Mouse (Mus musculus) heart, embryonic 10.5 days (tissue): ENCODE data around the gene Fli1. TPM values are rescaled to one million over a fixed set of nuclear protein-coding genes. Genes with fewer than 3 reads are reported as not detected.

Source experiments
- DNase-seq: peaks from one replicate; pipeline ENCODE4 v3.0.0-alpha.2; 2017; ENCODE audit warnings: low spot score
- H3K27ac ChIP-seq: fragments of 300-500 bp; sonication (generic); 2 replicates; pipeline ENCODE4 v1.5.1; 2016; ENCODE audit warnings: mild to moderate bottlenecking
- H3K27me3 ChIP-seq: fragments of 300-500 bp; sonication (generic); 2 replicates; pipeline ENCODE4 v1.6.1; 2016; ENCODE audit warnings: mild to moderate bottlenecking; ENCODE audit not compliant: poor library complexity, insufficient read depth, severe bottlenecking
- H3K36me3 ChIP-seq: fragments of 300-500 bp; sonication (generic); 2 replicates; pipeline ENCODE4 v1.6.1; 2016; ENCODE audit warnings: mild to moderate bottlenecking, moderate library complexity
- H3K4me1 ChIP-seq: fragments of 300-500 bp; sonication (generic); 2 replicates; pipeline ENCODE4 v1.6.1; 2016; ENCODE audit warnings: mild to moderate bottlenecking
- H3K4me3 ChIP-seq: fragments of 300-500 bp; sonication (generic); 2 replicates; pipeline ENCODE4 v1.5.1; 2016; ENCODE audit warnings: mild to moderate bottlenecking, moderate library complexity
- H3K9me3 ChIP-seq: fragments of 300-500 bp; sonication (generic); 2 replicates; pipeline ENCODE4 v1.6.1; 2016; ENCODE audit warnings: mild to moderate bottlenecking, moderate library complexity
- WGBS: fragments of 180-500 bp; shearing (Covaris S2); methylation state at CpG from one replicate; pipeline ENCODE4 v1.1.7; 2016; 5-methylcytosine and 5-hydroxymethylcytosine counted together
- polyA plus RNA-seq: library from polyadenylated mRNA; unstranded; fragments of >200 nt; fragmentation: Nextera tagmentation; extraction: Ambion mirVana; gene quantifications from 2 replicates; pipeline ENCODE4 v1.2.1, GENCODE M21; 2016

The Fli1 gene
- polyA plus RNA-seq, 1 experiment from 2014 or later, result 20.8 TPM

DNA sequence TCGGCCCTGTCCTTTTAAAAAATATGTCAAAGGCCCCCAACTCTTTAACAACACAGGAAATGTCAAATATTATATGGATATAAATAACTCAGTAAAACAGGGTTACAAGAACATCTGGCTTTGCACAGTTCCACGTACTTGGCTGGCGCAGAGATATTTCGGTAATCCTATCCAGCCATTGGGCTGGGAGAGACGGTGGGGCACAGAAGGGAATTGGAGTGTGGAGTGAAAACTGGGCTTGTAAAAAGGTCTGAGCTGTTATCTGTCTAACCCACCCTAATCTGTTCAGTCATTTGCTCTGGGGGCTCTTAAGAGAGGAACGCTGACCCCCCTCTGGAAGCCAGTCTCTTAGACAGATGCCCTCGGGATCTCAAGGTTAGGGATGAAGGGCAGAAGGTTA lies 24.9 kb upstream of the Fli1 start:
- no peak overlapping the region for H3K27ac ChIP-seq
- WGBS, result 40% methylated on average over 7 of the region's 7 CpGs
- H3K9me3 ChIP-seq, result no peaks in the 10 kb centered on the region
- no peaks in the 10 kb centered on the region; the same call in 1 of the 2 replicates for H3K27me3 ChIP-seq
- no peak overlapping the region for H3K4me3 ChIP-seq
- peaks cover 30% of the 10 kb centered on the region for H3K4me1 ChIP-seq
- H3K36me3 ChIP-seq, result no peaks in the 10 kb centered on the region
- DNase-seq, result no peak

DNA sequence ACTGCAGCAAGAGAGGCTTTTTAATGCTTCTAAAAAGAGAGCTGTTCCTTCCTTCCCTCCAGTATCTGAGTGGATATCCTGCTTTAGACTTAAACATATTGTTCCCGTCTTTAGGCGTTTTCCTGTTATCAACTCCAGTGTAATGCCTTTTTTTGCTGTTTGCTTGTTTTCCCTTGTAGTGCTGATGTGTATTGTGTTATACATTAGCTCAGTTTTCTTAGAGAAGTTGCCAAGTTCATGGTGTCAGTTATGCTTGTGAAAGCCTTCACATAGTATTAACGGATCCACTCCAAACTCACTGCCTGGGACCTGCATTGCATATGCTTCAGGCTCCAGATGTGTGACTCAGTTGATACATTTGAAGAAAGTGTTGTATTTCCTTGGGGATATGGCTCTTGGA lies 22.6 kb upstream of the Fli1 start:
- Histone ChIP-seq H3K27me3 (no peaks in the 10 kb centered on the region; the same call in 1 of the 2 replicates), H3K4me3 (no peak overlapping the region), H3K4me1 (peaks cover 28% of the 10 kb centered on the region), H3K9me3 (no peaks in the 10 kb centered on the region), H3K36me3 (no peaks in the 10 kb centered on the region), H3K27ac (no peak overlapping the region)
- no peak for DNase-seq
- 55% methylated on average over 3 of the region's 3 CpGs for WGBS

DNA sequence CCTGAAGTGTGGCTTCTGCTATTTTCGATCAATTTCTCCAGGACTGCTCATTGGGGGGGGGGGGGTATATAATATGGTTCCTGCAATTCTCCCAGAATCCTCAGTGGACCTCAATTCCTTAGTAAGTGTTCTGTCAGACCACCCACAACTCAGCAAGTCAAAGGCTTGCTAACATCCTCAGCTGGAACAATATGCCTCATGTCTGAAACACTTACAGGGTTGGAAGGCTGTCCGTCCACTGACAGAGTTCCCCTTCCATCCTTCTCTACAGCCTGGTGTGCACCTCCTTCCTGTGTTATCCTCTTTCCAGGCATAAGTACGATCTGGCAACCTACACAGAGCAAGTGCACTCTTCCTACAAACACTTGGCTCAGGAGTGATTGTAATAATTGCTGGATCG lies 20.2 kb upstream of the Fli1 start:
- WGBS, result 70% methylated on average over 4 of the region's 4 CpGs
- no peak overlapping the region for H3K4me3 ChIP-seq
- peaks cover 25% of the 10 kb centered on the region for H3K4me1 ChIP-seq
- H3K27me3 ChIP-seq, result no peaks in the 10 kb centered on the region; the same call in 1 of the 2 replicates
- DNase-seq, result no peak
- H3K9me3 ChIP-seq, result no peaks in the 10 kb centered on the region
- H3K27ac ChIP-seq, result no peak overlapping the region
- H3K36me3 ChIP-seq, result no peaks in the 10 kb centered on the region

DNA sequence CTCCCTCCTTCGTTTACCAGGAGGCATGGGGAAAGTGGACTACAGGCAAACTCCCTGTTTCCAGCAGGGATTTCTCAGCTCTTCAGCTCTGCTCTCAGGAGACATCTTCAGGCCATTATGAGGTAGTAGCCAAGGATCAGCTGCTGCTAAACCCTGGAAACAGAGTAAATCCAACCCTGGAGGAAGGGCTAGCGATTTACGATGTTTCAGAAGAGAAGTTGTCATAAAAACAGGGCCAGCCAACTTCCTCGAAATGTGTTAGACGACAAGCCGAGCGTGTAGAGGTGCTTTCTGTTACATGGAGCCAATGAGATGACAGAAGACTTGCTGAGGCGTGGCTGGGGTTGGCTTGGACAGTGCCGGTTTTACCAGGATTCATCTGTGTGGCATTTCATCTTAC lies 19.7 kb upstream of the Fli1 start:
- WGBS, result 61% methylated on average over 9 of the region's 9 CpGs
- H3K36me3 ChIP-seq, result no peaks in the 10 kb centered on the region
- DNase-seq, result no peak
- H3K4me1 ChIP-seq, result peaks cover 20% of the 10 kb centered on the region
- no peak overlapping the region for H3K27ac ChIP-seq
- no peak overlapping the region for H3K4me3 ChIP-seq
- H3K9me3 ChIP-seq, result no peaks in the 10 kb centered on the region
- H3K27me3 ChIP-seq, result no peaks in the 10 kb centered on the region; the same call in 1 of the 2 replicates

DNA sequence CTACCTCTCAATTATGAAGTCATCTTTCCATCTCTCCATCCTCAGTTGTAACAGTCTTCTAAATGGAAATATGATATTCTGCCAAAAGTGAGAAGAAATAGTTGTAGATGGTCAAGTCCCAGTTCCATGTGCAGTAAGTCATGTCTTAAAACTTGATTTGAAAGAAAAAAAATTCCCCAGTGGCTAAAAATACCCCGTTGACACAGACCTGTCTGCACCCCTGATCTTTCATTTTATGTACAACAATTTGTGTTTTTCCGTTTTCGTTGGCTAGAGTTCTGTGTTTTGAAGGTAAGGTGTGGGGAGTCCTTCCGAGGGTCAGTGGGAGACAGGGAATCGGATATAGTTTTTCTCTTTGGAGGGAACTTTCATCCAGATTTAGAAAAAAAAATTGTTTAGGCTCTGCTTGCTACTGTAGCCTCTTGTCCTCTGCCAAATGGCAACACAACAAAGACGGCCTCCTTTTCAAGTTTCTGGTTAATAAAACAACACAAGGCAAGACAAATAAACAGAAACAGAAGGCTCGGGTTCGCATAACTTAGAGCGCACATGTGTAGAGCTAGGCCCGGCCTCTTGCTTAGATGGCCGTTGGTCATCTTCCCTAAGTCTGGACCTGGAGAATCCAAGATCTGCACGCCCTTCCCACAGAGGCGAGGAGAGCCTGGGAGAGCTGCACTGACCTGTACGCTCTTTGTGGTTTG lies 18.7 kb upstream of the Fli1 start:
- Histone ChIP-seq H3K4me1 (peaks cover 20% of the 10 kb centered on the region), H3K4me3 (no peak overlapping the region), H3K27me3 (no peaks in the 10 kb centered on the region; the same call in 1 of the 2 replicates), H3K27ac (no peak overlapping the region), H3K36me3 (no peaks in the 10 kb centered on the region), H3K9me3 (no peaks in the 10 kb centered on the region)
- no peak for DNase-seq
- 83% methylated on average over 14 of the region's 14 CpGs for WGBS

DNA sequence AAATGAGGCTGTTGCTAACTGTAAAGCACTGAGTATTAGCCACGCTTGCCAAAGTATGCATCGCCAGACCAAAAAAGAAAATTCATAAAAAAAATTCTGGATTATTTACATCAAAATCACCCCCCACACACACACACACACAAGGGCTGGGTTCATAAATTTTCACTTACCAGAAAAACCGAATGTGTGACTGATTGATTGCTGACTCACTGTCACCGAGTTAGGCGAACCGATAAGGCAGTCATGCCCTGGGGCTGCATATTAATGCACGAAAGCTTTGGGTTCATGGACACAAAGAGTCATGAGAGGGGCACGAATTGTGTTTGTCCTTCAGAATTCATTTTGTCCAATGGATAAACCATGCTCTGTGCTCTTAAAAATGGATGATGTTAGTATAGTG lies 17.2 kb upstream of the Fli1 start:
- Histone ChIP-seq H3K27ac (no peak overlapping the region), H3K4me1 (peaks cover 21% of the 10 kb centered on the region), H3K4me3 (no peak overlapping the region), H3K9me3 (no peaks in the 10 kb centered on the region), H3K36me3 (no peaks in the 10 kb centered on the region), H3K27me3 (no peaks in the 10 kb centered on the region; the same call in 1 of the 2 replicates)
- WGBS, result 73% methylated on average over 8 of the region's 8 CpGs
- no peak for DNase-seq

DNA sequence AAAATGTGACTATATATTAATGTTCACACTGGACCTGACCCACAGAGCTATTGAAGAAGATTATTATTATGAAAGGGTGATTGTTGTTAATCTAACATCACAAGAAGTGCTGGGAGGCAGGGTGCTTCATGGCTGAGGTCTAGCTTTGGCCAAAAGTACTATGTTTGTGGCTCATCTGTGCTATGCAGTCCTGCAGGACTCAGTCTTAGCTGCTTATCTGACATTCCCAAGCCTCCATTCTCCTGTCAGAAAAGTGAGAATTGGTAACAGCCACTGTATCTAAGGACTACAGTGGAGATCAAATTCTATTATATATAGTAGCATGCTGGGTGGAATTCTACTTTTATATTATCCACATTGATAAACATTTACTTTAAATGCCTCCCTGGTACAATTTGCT lies 16.8 kb upstream of the Fli1 start:
- Histone ChIP-seq H3K27ac (no peak overlapping the region), H3K27me3 (no peaks in the 10 kb centered on the region; the same call in 1 of the 2 replicates), H3K36me3 (no peaks in the 10 kb centered on the region), H3K4me1 (peaks cover 17% of the 10 kb centered on the region), H3K9me3 (no peaks in the 10 kb centered on the region), H3K4me3 (no peak overlapping the region)
- no peak for DNase-seq

DNA sequence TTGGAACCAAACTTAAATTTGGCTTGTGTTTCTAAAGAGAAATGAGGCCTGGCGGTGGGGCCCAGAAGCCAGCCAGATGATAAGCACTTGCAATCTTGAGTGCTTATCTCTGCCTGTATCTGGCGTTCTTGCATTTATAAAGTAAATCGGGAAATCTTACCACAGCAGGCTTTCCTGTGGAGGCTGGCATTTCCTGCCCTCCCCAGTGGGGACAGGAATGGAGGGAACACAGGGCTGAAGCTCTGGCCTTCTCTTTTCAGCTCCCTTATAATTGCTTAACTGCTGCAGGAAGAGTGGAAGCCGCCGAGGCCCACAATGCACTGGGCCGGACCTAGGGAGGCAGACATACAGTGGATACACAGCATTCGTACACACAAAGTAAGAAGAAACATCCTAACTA lies 13.7 kb upstream of the Fli1 start:
- Histone ChIP-seq H3K27me3 (no peaks in the 10 kb centered on the region), H3K36me3 (no peaks in the 10 kb centered on the region), H3K9me3 (no peaks in the 10 kb centered on the region), H3K27ac (peak overlapping the region; percentile 11; the same call in 1 of the 2 replicates), H3K4me3 (no peak overlapping the region), H3K4me1 (peaks cover 3% of the 10 kb centered on the region; the same call in 1 of the 2 replicates)
- WGBS, result 43% methylated on average over 7 of the region's 7 CpGs
- no peak for DNase-seq

DNA sequence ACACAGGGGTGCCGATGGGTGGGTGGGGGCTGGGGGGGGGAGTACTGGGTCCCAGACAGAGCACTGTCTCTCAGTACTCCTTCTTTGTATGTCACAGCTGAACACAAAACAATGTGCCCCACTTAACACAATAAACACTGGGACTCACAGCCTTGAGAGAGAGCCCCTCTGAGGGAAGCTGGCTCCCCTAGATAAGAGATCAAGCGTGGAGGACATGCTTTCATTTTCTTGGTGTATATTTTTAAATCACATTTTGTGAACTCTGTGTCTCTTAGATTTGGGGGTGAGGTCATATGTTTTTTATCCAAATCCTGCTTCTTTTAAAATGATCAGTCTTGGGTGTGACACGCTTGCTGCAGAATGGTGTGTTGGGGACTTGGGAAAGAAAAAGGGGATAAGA lies 12.6 kb upstream of the Fli1 start:
- Histone ChIP-seq H3K27ac (no peak overlapping the region), H3K27me3 (no peaks in the 10 kb centered on the region), H3K4me3 (no peak overlapping the region), H3K4me1 (peaks cover 10% of the 10 kb centered on the region), H3K9me3 (no peaks in the 10 kb centered on the region), H3K36me3 (no peaks in the 10 kb centered on the region)
- WGBS, result 61% methylated on average over 3 of the region's 3 CpGs
- peak; percentile 56 for DNase-seq

DNA sequence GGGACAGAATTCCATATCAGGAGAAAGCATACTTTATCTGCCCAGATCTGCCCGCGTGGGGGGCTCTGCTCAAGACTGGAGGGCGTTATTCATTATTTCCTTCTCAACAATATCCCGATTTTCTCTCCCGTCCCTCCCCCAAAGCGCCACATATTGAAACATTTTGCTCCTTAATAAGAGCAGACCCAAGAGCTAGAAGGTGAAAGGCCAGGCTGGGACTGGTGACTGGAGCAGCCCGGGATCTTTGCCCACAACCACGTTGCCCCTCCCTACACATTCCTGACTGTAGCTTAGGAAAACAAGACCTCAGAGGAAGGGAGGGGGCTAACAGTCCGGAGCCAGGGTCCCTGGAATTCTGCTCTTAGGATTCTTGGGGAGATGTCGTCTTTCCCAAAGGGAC lies 7.9 kb upstream of the Fli1 start:
- no peaks in the 10 kb centered on the region for H3K36me3 ChIP-seq
- no peaks in the 10 kb centered on the region for H3K9me3 ChIP-seq
- H3K27me3 ChIP-seq, result peaks cover 39% of the 10 kb centered on the region
- peaks cover 43% of the 10 kb centered on the region for H3K4me1 ChIP-seq
- DNase-seq, result no peak
- H3K4me3 ChIP-seq, result 0 out of 2 replicates have a peak overlapping the region, but pooled peaks have one; percentile 18
- WGBS, result 5% methylated on average over 10 of the region's 10 CpGs
- no peak overlapping the region for H3K27ac ChIP-seq

DNA sequence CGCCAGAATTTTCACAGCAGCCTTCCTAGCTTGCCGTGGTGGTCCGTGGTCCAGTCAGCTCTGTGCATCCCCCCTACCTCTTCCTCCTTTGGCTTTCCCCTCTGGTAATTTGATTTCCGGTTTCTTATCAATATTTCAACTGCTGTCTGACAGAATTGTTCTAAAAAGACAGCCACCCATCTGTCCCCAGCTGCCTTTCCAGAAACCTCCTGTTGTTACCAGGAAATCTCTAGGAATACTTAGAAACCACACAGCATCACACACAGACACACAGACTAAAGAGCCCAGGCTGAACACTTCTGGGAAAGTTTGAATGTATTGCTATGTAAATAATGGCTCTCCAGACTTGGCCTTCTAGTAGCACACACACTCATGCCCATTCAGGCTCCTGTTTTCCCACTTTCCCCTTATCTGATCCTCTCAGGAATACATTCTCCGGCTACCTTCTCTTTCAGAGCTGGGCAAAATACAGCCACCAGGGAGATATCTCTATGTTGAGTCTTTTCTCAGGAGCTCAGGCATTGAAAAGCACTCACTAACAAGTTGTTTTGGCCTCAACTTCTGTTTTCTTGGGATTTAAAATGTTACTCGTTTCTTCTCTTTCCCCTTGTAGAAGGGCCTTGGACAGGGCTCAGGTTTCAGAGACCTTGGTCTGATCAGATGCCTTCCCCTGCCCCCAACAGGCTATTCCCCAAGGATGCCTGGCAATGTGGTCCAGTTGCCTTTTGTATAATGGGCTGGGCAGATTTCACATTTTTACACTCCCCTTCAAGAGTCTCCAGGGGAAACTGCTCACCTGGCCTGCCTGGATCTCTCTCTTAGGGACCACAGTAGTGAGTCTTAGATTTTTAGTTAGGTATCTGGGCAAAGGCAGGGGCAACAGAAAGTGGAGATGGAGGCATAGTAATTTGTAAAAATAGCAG lies 7.1 kb upstream of the Fli1 start:
- Histone ChIP-seq H3K4me3 (no peak overlapping the region), H3K36me3 (no peaks in the 10 kb centered on the region), H3K27ac (peak overlapping the region; percentile 56), H3K4me1 (peaks cover 51% of the 10 kb centered on the region), H3K27me3 (peaks cover 47% of the 10 kb centered on the region), H3K9me3 (no peaks in the 10 kb centered on the region)
- WGBS, result 9% methylated on average over 6 of the region's 6 CpGs
- no peak for DNase-seq

DNA sequence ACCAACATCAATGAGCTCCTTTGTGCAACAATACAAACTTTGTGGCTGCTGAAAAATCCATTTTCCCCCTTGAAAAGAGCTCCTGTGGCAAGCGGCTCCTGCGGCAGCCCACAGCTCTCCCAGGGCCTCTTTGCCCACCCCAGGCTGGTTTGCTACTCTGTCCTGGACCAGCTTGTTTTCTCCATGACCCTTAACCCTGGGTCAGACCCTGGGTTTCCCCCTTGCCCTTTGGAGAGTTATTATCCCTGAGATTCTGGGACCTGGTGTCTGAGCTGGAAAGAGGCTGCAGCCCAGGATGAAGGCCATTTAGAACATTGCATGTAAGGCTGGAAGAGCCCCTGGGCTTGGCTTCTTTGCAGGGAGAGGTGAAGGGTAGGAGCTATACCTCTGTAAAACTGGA lies 4.1 kb upstream of the Fli1 start:
- WGBS, result 47% methylated on average over 2 of the region's 2 CpGs
- 0 out of 2 replicates have a peak overlapping the region, but pooled peaks have one; percentile 49 for H3K27ac ChIP-seq
- H3K4me3 ChIP-seq, result no peak overlapping the region
- no peak for DNase-seq
- no peaks in the 10 kb centered on the region for H3K36me3 ChIP-seq
- peaks cover 78% of the 10 kb centered on the region for H3K4me1 ChIP-seq
- no peaks in the 10 kb centered on the region for H3K9me3 ChIP-seq
- peaks cover 73% of the 10 kb centered on the region for H3K27me3 ChIP-seq
